Mouse (Mus musculus) layer of hippocampus, postnatal 36 days (tissue): ENCODE results near the gene Tenm4. TPM values are rescaled to one million over a fixed set of nuclear protein-coding genes. Genes with fewer than 3 reads are reported as not detected.

Experiments used
- DNase-seq, 2 experiments: peaks; one replicate each; pipeline ENCODE4 v3.0.0; 2022
- total RNA-seq, 2 experiments: library from RNA; stranded (reverse); gene quantifications; 2 replicates each; pipeline ENCODE4 v1.2.3; 2021

The Tenm4 gene
- total RNA-seq, 2 experiments from 2014 or later = 116 to 124 TPM

GRCm38 (mm10) chr7:96817030-96817674 lies 646.1 kb downstream of the Tenm4 start:
- no peak for DNase-seq

DNA sequence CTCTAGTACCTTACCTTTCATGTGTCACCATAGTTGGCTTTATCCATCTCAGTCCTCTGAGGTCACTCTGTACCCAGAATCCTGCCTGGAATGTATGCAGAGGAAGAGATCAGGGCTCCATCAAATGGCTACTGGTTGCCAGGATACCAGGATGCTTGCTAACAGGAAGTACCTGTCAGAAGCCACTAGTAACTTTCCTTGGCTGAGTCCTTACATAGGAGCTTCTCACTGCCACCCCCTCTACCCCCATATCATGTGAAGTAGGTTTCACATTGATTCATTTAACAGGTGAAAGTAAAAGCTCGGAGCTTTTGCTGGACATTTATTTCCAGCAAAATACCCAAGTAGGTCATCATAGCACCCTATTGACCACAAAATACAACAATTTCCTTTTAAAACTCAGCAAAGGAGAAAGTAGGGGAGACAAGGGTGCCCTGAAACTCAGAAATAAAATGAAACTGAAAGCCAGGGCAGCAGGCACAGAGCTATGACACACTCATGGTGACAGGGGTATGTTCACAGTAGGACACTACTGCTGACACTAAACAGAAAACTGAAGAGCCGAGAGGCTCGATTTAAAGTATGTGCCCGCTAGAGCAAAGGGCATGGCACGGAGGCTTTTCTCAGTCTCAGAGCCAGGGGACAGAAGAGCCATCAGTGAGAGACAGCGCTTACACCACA lies 647.3 kb downstream of the Tenm4 start:
- no peak for DNase-seq

- peak in 1 of 2 experiments; percentile 15 for DNase-seq
Observed at GRCm38 (mm10) chr7:96819538-96819937, 648.5 kb downstream of the Tenm4 start.

DNA sequence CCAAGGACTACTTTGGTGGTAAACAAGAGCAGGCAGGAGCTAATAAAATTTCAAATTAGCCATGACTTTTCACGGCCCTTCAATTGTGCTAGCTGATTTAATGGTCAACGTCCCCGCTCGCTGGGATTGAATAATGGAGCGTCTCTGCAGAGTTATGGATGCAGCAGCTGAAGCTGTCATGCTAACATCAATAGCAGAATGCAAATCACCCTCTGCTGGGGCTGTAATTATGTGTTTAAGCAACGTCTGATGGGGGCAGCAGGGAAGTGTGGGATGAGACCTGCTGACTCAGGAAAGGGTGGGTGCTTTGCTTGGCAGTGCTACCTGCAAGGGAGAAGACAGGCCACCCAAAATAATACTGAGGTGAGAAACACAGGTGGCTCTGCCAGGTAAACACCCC lies 649.3 kb downstream of the Tenm4 start:
- DNase-seq = no peak

DNA sequence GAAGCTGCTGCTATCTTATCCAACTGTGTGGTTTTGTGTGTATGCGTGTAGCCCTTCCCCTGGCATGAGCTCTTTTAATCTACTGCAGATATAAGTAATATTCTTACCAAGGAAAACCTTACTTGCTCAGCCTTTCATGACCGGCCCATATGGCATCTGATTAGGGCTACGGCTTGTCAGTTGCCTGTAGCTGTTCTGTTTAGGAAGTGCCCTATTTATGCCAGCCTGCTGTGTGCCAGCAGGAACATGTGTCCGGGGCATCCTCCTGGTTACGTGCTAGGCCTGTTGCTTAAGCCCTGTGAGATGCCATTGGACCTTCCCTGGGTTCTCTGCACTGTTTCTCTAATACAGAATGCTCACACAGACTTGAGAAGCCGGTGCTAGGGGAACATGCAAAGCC lies 655.1 kb downstream of the Tenm4 start:
- no peak for DNase-seq

DNA sequence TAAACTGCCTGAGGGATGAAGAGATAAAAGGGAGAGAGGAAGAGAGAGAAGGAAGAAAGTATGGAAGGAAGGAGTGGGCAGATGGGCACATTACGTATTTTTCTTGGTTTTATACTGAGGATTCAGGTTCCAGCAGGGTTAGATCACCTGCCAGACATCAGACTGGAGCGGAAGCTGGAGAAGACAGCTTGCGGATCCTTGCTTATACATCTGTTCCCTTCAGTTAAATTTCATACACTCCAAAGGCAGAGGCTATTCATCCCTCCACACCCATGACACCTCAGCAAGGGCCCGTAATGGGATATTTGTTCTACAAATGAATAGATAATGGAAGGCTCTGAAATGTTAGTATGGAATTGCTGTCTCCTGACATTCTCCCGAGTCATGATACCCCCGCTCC lies 655.6 kb downstream of the Tenm4 start:
- DNase-seq = no peak

GRCm38 (mm10) chr7:96832551-96832950 lies 661.5 kb downstream of the Tenm4 start:
- DNase-seq = peak; percentile 44 to 57

DNA sequence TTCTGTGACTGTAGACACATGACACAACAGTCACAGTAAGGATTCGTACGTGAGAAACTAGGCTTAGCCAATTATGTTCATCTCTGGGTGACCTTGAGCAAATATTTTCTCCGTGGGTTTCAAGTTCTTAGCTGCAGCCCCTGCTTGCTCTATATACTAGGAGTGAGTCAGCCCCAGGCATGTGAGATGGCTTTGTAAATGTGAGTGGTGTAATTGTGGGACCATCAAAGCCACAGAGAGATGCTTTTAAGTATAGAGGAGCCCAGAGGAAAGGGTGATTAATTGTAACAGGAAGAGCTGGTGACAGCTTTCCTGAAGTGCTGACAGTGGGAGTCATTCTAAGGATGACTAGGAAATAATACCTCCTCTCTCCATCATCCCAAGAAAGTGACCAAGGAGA lies 662.0 kb downstream of the Tenm4 start:
- DNase-seq = no peak

DNA sequence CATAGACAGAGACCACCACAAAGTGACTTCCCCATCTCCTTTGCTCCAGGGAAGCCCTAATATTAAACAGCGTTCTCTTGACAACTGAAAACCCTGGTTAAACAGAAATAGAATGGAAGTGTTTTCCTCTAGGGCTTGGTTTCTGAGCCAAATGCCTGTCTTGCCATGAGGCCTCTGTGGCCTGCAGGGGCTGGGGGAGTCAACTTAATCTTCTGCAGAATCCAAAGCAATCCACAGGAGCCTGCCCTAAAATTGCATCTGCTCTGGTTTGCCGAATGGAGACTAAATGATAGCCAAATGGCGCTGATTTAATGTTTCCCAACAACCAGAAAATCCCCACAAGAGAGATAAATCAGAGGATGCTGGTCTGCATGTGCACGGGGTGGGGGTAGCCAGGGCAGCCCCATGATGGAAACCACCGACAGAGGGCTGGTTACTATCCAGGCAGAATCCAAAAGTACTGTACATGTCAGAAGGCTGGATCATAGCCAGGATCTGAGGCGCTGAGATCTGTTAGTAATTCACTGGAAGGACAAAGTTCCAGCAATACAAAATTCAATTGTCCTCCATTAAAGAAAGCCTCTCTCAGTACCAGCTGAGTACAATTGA lies 663.7 kb downstream of the Tenm4 start:
- DNase-seq = peak in 1 of 2 experiments; percentile 32

DNA sequence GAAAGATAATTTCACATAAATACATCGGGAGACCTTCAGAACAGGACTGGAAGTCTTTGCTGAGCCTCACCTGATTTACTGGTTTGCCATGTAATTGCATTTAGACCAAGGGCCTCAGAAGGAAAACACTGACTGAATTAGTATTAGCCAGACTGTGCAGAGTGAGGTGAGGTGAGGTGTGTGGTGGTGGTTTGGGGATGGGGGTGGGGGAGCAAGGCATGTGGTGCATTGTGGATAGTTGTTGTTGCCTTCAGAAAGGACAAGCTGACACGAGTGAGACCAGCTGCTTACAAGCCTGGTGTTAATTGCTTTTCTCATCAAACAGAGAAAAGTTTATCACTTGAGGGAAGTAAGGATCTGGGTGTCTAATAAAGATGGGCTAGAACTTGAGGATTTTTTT lies 664.3 kb downstream of the Tenm4 start:
- DNase-seq = no peak

GRCm38 (mm10) chr7:96838271-96838841 lies 667.3 kb downstream of the Tenm4 start:
- no peak for DNase-seq

GRCm38 (mm10) chr7:96838926-96839325 lies 667.9 kb downstream of the Tenm4 start:
- DNase-seq = no peak

DNA sequence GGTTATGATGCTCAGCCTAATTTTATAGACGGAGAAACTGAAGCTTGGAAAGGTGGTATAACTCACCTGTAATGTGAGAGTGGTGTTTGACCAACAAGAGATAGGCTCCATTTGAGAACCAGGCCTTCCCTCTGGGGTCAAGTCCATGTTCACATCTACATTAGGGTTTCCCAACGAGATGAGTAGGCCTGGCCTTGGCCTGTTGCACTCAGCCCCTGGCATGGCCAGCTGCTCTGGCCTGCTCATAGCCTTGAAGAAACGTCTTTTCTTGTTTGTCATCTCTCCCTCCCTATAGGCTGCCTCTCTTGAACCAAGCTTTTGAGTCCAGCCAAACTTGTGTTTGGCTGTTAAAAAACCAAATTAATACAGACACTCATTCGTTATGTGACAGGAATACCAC lies 668.5 kb downstream of the Tenm4 start:
- no peak for DNase-seq

GRCm38 (mm10) chr7:96842477-96843255 lies 671.6 kb downstream of the Tenm4 start:
- DNase-seq = no peak

- no peak for DNase-seq
Observed at GRCm38 (mm10) chr7:96844104-96844894, 673.3 kb downstream of the Tenm4 start.

- no peak for DNase-seq
Observed at GRCm38 (mm10) chr7:96852781-96853180, 681.7 kb downstream of the Tenm4 start.

DNA sequence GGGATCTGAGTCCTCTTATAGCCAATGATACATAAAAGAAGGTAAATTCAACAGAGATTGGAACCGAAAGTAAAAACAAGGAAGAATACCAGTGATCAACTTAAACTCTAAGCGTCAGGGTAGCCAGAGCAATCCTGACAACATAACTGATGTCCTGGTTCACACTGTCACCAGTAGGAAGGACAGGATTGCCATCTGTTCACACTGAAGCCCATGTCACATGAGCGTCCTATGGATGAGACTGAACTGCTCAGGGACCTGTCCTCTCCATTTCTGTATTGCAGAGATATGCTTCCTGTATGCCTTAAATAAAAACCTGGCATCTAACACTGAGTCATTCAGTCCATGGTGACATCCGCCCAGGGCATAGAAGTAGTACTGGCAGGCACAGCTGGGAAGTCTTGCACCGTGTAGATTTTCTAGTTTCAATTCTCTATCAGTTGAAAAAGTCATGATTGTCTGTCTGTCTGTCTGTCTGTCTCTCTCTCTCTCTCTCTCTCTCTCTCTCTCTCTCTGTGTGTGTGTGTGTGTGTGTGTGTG lies 684.9 kb downstream of the Tenm4 start:
- no peak for DNase-seq

DNA sequence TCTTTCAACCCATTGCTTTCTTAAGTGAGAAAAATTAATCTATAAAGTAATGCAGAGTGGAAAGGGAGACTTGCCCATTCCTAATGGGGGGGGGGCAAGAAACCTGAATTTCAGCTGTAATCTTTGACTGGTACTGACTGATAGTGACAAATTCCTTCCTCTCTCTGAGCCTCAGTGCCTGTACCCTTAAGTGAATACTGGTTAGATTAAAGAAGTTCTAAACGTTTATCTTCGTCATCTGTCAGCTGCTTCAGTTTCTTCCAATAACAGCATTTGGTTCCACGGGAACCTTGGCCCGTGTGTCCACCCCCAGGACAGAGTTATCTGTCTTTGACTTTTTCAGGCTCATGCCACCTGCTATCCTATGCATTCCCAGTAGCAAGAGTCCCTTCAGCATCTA lies 685.5 kb downstream of the Tenm4 start:
- DNase-seq = no peak

- no peak for DNase-seq
Observed at GRCm38 (mm10) chr7:96859077-96859476, 688.0 kb downstream of the Tenm4 start.

- DNase-seq = no peak
Observed at GRCm38 (mm10) chr7:96859684-96860083, 688.6 kb downstream of the Tenm4 start.

DNA sequence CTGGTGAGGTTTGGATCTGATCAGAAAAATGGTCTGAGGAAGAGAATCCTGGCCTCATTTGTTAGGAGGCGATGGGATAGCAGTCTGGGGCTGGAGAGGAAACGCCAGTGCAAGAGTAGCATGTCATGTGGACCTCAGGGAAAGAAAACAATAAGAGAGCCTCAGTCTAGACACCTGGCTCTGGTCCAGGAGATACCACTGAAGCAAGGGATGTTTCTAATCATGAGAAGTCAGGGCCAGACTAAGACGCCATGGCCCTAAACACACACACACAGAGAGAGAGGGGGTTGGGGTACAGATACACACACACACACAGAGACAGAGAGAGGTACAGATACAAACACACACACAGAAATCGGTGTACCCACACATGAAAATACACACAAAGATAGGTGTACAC lies 689.6 kb downstream of the Tenm4 start:
- DNase-seq = no peak
